22 mouse cellular contexts compared by ENCODE assay signal in the genomic region with DNA sequence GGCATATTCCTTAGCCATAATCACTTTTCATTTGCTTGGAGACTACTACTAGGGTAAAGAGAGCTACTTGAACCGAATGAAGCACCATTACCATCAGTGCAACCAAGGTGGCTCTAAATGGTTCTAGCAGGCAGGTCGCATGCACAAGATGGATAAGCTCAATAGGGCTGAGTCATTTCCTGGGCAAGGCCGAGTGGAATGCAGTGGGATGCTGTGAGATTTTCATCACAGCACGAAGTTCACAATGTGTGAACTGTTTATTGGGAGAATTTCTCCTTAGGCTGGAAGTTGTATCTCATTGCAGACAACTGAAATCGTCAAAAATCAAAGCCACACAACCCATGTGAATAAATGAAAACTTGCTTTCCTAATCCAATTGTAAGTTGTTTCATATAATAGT.
DNase-seq lines count a peak whose midpoint lies in the region; ATAC-seq and TF ChIP-seq lines count a peak whose summit lies in the region.
"Had no signal": no experiment of that assay in that cellular context is flagged by ENCODE, and none has a peak within 500 bp of the region (broad histone marks: within the 10 kb centered on the region; RNA-seq: fewer than 3 reads in every experiment).

No protein-coding gene starts in this region.

- CTCF ChIA-PET in Patski (lab: Charles Lee) = no interaction called here

- H3K79me2 ChIP-seq in C2C12 (ENCODE audit: control insufficient read depth, insufficient read depth) (no peaks in the 10 kb centered on the region), myocyte (ENCODE audit: control insufficient read depth, insufficient read depth) (no peaks in the 10 kb centered on the region)

- H3K27ac ChIP-seq in midbrain, embryonic 11.5 days (ENCODE audit: low read depth, low read length) = no peak overlapping the region
- no peak overlapping the region for H3K27ac ChIP-seq in heart, embryonic 10.5 days
- H3K27ac ChIP-seq: embryonic facial prominence, embryonic 10.5 days; embryonic facial prominence, embryonic 12.5 days; forebrain, embryonic 13.5 days; forebrain, embryonic 15.5 days had no signal

- H3K27me3 ChIP-seq in C2C12 (ENCODE audit: control insufficient read depth, insufficient read depth, insufficient read length) (no peaks in the 10 kb centered on the region), Patski (no peaks in the 10 kb centered on the region), myocyte (ENCODE audit: control insufficient read depth, insufficient read depth, insufficient read length) (no peaks in the 10 kb centered on the region)
- H3K27me3 ChIP-seq in midbrain, embryonic 11.5 days (ENCODE audit: control insufficient read depth, insufficient read depth, low read length) = no peaks in the 10 kb centered on the region
- no peaks in the 10 kb centered on the region for H3K27me3 ChIP-seq in heart, embryonic 10.5 days (ENCODE audit: insufficient read depth, poor library complexity, severe bottlenecking)
- H3K27me3 ChIP-seq: embryonic facial prominence, embryonic 12.5 days; forebrain, embryonic 13.5 days; forebrain, embryonic 15.5 days had no signal

- POLR2A ChIA-PET in Patski (lab: Charles Lee) = no interaction called here

- no peak for TF ChIP-seq CTCF in C2C12 (IDR thresholded peaks at IDR 0.05; ENCODE audit: control insufficient read depth, insufficient read depth, insufficient read length)
- no peak for TF ChIP-seq CTCF in Patski (IDR thresholded peaks at IDR 0.05)

- DNase-seq in 3134 (ENCODE audit: extremely low read depth, insufficient read length, low spot score) = peak; percentile 26
- no peak for DNase-seq in Patski (ENCODE audit: low read depth, low spot score)
- no peak for DNase-seq in adrenal gland, adult 18-20 months (ENCODE audit: low spot score in 2 of 2)
- no peak for DNase-seq in midbrain, embryonic 11.5 days (ENCODE audit: low spot score, missing footprints)
- DNase-seq in heart, embryonic 10.5 days (ENCODE audit: low spot score) = no peak
- DNase-seq: adrenal gland, adult 2 months; adrenal gland, postnatal 14 days; adrenal gland, postnatal 36 days; B cell, adult 2 months; cerebellum, adult 11-12 months; cerebellum, adult 2 months; cerebellum, adult 9-10 months; cerebellum, postnatal 10 days; cerebellum, postnatal 25 days; forebrain, postnatal 0 days had no signal

- 83% methylated on average over 5 of the region's 5 CpGs for WGBS in midbrain, embryonic 11.5 days
- 61% methylated on average over 5 of the region's 5 CpGs for WGBS in heart, embryonic 10.5 days

- no peak overlapping the region for H3K9ac ChIP-seq in midbrain, embryonic 11.5 days (ENCODE audit: low read length)
- H3K9ac ChIP-seq: embryonic facial prominence, embryonic 12.5 days; forebrain, embryonic 13.5 days; forebrain, embryonic 15.5 days; forebrain, postnatal 0 days had no signal

- H3ac ChIP-seq in C2C12 (ENCODE audit: control insufficient read depth, insufficient read length, low read depth) (no peak overlapping the region), myocyte (ENCODE audit: control insufficient read depth, insufficient read length) (no peak overlapping the region)

- in situ Hi-C loops in Patski (cut with MboI; ENCODE audit: low pct_unique_long_range_greater_than_20kb) = no loop called here

- H3K9me3 ChIP-seq in midbrain, embryonic 11.5 days (ENCODE audit: control insufficient read depth, low read length) = no peaks in the 10 kb centered on the region
- no peaks in the 10 kb centered on the region for H3K9me3 ChIP-seq in heart, embryonic 10.5 days
- H3K9me3 ChIP-seq: embryonic facial prominence, embryonic 10.5 days; embryonic facial prominence, embryonic 12.5 days; forebrain, embryonic 13.5 days; forebrain, embryonic 15.5 days had no signal

- no peaks in the 10 kb centered on the region for H3K79me3 ChIP-seq in C2C12 (ENCODE audit: low read depth)

- H3K4me3 ChIP-seq in C2C12 (ENCODE audit: insufficient read depth, poor library complexity, severe bottlenecking) (no peak overlapping the region), myocyte (no peak overlapping the region)
- no peak overlapping the region for H3K4me3 ChIP-seq in midbrain, embryonic 11.5 days (ENCODE audit: low read depth, low read length)
- H3K4me3 ChIP-seq in heart, embryonic 10.5 days = no peak overlapping the region
- H3K4me3 ChIP-seq: embryonic facial prominence, embryonic 10.5 days; embryonic facial prominence, embryonic 12.5 days; forebrain, embryonic 13.5 days; forebrain, embryonic 15.5 days had no signal

- H3K4me1 ChIP-seq in midbrain, embryonic 11.5 days (ENCODE audit: control insufficient read depth, insufficient read depth, low read length) = no peaks in the 10 kb centered on the region
- H3K4me1 ChIP-seq in heart, embryonic 10.5 days = no peaks in the 10 kb centered on the region
- H3K4me1 ChIP-seq: embryonic facial prominence, embryonic 10.5 days; embryonic facial prominence, embryonic 12.5 days; forebrain, embryonic 13.5 days; forebrain, embryonic 15.5 days had no signal

- peak; percentile 78 for ATAC-seq in Patski
- no peak for ATAC-seq in midbrain, embryonic 11.5 days (ENCODE audit: low FRiP score)
- ATAC-seq: activated CD4-positive, CD25-positive, alpha-beta regulatory T cell, adult 4 months; forebrain, embryonic 13.5 days; forebrain, embryonic 15.5 days; forebrain, postnatal 0 days had no signal

- peak overlapping the region; percentile 30 for H3K4me2 ChIP-seq in myocyte (ENCODE audit: low read depth)
- no peak overlapping the region for H3K4me2 ChIP-seq in midbrain, embryonic 11.5 days
- H3K4me2 ChIP-seq: embryonic facial prominence, embryonic 12.5 days; forebrain, embryonic 13.5 days; forebrain, embryonic 15.5 days had no signal

- TF ChIP-seq POLR2A in myocyte (IDR thresholded peaks at IDR 0.05; ENCODE audit: insufficient read length, low read depth) = no peak

- no peaks in the 10 kb centered on the region for H3K36me3 ChIP-seq in C2C12 (ENCODE audit: control insufficient read depth, insufficient read depth)
- H3K36me3 ChIP-seq in myocyte (ENCODE audit: control insufficient read depth, insufficient read depth) = no peaks in the 10 kb centered on the region
- H3K36me3 ChIP-seq in midbrain, embryonic 11.5 days (ENCODE audit: control insufficient read depth, insufficient read depth, low read length) = no peaks in the 10 kb centered on the region
- no peaks in the 10 kb centered on the region for H3K36me3 ChIP-seq in heart, embryonic 10.5 days
- H3K36me3 ChIP-seq: embryonic facial prominence, embryonic 10.5 days; embryonic facial prominence, embryonic 12.5 days; forebrain, embryonic 15.5 days had no signal

TF ChIP-seq in C2C12, 6 proteins besides CTCF, POLR2A, EP300 and RAD21:
- TF ChIP-seq FOSL1 (IDR thresholded peaks at IDR 0.05; ENCODE audit: insufficient read depth, low read length, poor library complexity, severe bottlenecking) (no peak), MAX (IDR thresholded peaks at IDR 0.05) (peak; percentile 45)

TF ChIP-seq in myocyte, 11 proteins besides CTCF, POLR2A, EP300 and RAD21:
- TF ChIP-seq TCF12 (IDR thresholded peaks at IDR 0.05; ENCODE audit: insufficient read depth, poor library complexity, severe bottlenecking) (no peak), CEBPB (IDR thresholded peaks at IDR 0.05; ENCODE audit: insufficient read depth, poor library complexity, severe bottlenecking) (no peak), MAX (IDR thresholded peaks at IDR 0.05; ENCODE audit: low read depth) (no peak), REST (IDR thresholded peaks at IDR 0.05; ENCODE audit: insufficient read depth, insufficient read length) (no peak), MYOD1 (IDR thresholded peaks at IDR 0.05; ENCODE audit: control insufficient read depth in 1 of 3, insufficient read length in 2 of 3, low read depth in 2 of 3) (no peak), SRF (IDR thresholded peaks at IDR 0.05; ENCODE audit: control insufficient read depth, insufficient read length, low read depth) (no peak), POLR2AphosphoS2 (IDR thresholded peaks at IDR 0.05; ENCODE audit: insufficient read length, low read depth) (no peak), USF1 (IDR thresholded peaks at IDR 0.05; ENCODE audit: low read depth) (no peak), MYOG (IDR thresholded peaks at IDR 0.05; ENCODE audit: control insufficient read depth in 1 of 3, insufficient read depth in 1 of 3, insufficient read length in 2 of 3, low read depth in 2 of 3) (no peak), E2F4 (IDR thresholded peaks at IDR 0.05; ENCODE audit: insufficient read depth) (no peak), TCF3 (IDR thresholded peaks at IDR 0.05; ENCODE audit: insufficient read length, low read depth) (no peak)
